In genomic region chr4:151604481-151604880, GRCm38 (mm10) we compare ENCODE assay signal across 8 mouse cellular contexts.
DNase-seq lines count a peak whose midpoint lies in the region; ATAC-seq and TF ChIP-seq lines count a peak whose summit lies in the region.
"Had no signal": no experiment of that assay in that cellular context is flagged by ENCODE, and none has a peak within 500 bp of the region (broad histone marks: within the 10 kb centered on the region; RNA-seq: fewer than 3 reads in every experiment).

No protein-coding gene starts in this region.

- no peak overlapping the region for H3K27ac ChIP-seq in midbrain, embryonic 11.5 days (ENCODE audit: low read depth, low read length)

- H3K9me3 ChIP-seq in midbrain, embryonic 11.5 days (ENCODE audit: control insufficient read depth, low read length), result no peaks in the 10 kb centered on the region

- 8% methylated on average over 16 of the region's 16 CpGs for whole genome bisulfite sequencing in midbrain, embryonic 11.5 days

- no peaks in the 10 kb centered on the region for H3K4me1 ChIP-seq in midbrain, embryonic 11.5 days (ENCODE audit: control insufficient read depth, insufficient read depth, low read length)

- TF ChIP-seq CTCF in brain, embryonic 14.5 days (IDR thresholded peaks at IDR 0.05; ENCODE audit: borderline replicate concordance, extremely low read depth, insufficient read depth, insufficient read length), result no peak

- peak; percentile 71 for DNase-seq in WW6 (ENCODE audit: low read depth, low spot score)
- peak; percentile 80 for DNase-seq in brain, embryonic 14.5 days (ENCODE audit: low read depth)
- peak; percentile 42 for DNase-seq in gastrocnemius, postnatal 25 days
- peak; percentile 6 for DNase-seq in induced T-regulatory cell, adult 2 months (ENCODE audit: low read depth)
- peak; percentile 26 to 59 for DNase-seq in left cerebral cortex, postnatal 14 days (ENCODE audit: low spot score in 2 of 2)
- peak; percentile 96 for DNase-seq in midbrain, embryonic 11.5 days (ENCODE audit: low spot score, missing footprints)
- peak; percentile 78 for DNase-seq in testis, postnatal 14 days (ENCODE audit: low spot score)

- no peak for TF ChIP-seq POLR2A in brain, embryonic 14.5 days (IDR thresholded peaks at IDR 0.05; ENCODE audit: borderline replicate concordance, extremely low read depth, insufficient read depth, insufficient read length, poor library complexity, severe bottlenecking)

- H3K27me3 ChIP-seq in midbrain, embryonic 11.5 days (ENCODE audit: control insufficient read depth, insufficient read depth, low read length), result no peaks in the 10 kb centered on the region

- H3K4me2 ChIP-seq in midbrain, embryonic 11.5 days, result no peak overlapping the region

- H3K36me3 ChIP-seq in midbrain, embryonic 11.5 days (ENCODE audit: control insufficient read depth, insufficient read depth, low read length), result no peaks in the 10 kb centered on the region

- H3K4me3 ChIP-seq in midbrain, embryonic 11.5 days (ENCODE audit: low read depth, low read length), result no peak overlapping the region
- H3K4me3 ChIP-seq: erythroblast, embryonic 14.5 days had no signal

- intact Hi-C loops in left cerebral cortex, postnatal 14 days (cut with DNase I), result no loop called here

- H3K9ac ChIP-seq in midbrain, embryonic 11.5 days (ENCODE audit: low read length), result no peak overlapping the region

- peak; percentile 59; the same call in 1 of the 2 replicates for ATAC-seq in midbrain, embryonic 11.5 days (ENCODE audit: low FRiP score)

Comparison
In these comparisons a context has a peak if more than half of its experiments do, and no peak if none do; other contexts are left out.
1. DNase-seq: peak in every context shown above with its lines; median percentile 96 in midbrain, embryonic 11.5 days; 80 in brain, embryonic 14.5 days; 78 in testis, postnatal 14 days; 71 in WW6; 42 in left cerebral cortex, postnatal 14 days; 42 in gastrocnemius, postnatal 25 days; 6 in induced T-regulatory cell, adult 2 months.